Mouse (Mus musculus) testis, adult 10 weeks (tissue): ENCODE results near the gene Izumo4. TPM values are rescaled to one million over a fixed set of nuclear protein-coding genes. Genes with fewer than 3 reads are reported as not detected.

Experiments used
- polyA plus RNA-seq: library from polyadenylated mRNA; stranded (reverse); fragments of 350-450 nt; fragmentation: Illumina TruSeq; extraction: RNeasy Lipid Tissue Mini Kit (QIAGEN cat#74804); gene quantifications from one replicate; pipeline ENCODE4 v1.2.3, GENCODE M21; 2014; ENCODE audit warnings: low read depth, low replicate concordance

Izumo4 gene
- 20.6 TPM for polyA plus RNA-seq

GRCm38 (mm10) chr10:80701721-80702535 is at the start of gene Izumo4, which contains the start of gene Mob3a:
Izumo4 (plus strand) TSS chr10:80702184.
Mob3a (minus strand) TSS chr10:80701977.

GRCm38 (mm10) chr10:80656863-80657623 is 44.9 kb upstream of the Izumo4 start, which contains the start of gene Btbd2:
Btbd2 (minus strand) TSS chr10:80657071.

GRCm38 (mm10) chr10:80677942-80678436 is 24.0 kb upstream of the Izumo4 start, which contains the start of gene Mknk2:
Mknk2 (minus strand) TSS chr10:80678112.

GRCm38 (mm10) chr10:80742180-80742978 is 40.4 kb downstream of the Izumo4 start, which contains the start of gene Ap3d1:
Ap3d1 (minus strand) TSS chr10:80742264.

GRCm38 (mm10) chr10:80754594-80755290 is 52.8 kb downstream of the Izumo4 start, which contains the start of gene Dot1l:
Dot1l (plus strand) TSS chr10:80755206.

Other genes with a start within 250 kb of the Izumo4 start
- gene Onecut3, start 207.3 kb upstream of the Izumo4 start, polyA plus RNA-seq = not detected
- 218 TPM for gene Atp8b3, start 163.1 kb upstream of the Izumo4 start, polyA plus RNA-seq
- 1.9 TPM for gene Rexo1, start 140.6 kb upstream of the Izumo4 start, polyA plus RNA-seq
- 1.7 TPM for gene Klf16, start 124.9 kb upstream of the Izumo4 start, polyA plus RNA-seq
- not detected for gene Abhd17a, start 111.8 kb upstream of the Izumo4 start, polyA plus RNA-seq
- gene Scamp4, start 99.3 kb upstream of the Izumo4 start, polyA plus RNA-seq = 0.88 TPM
- gene Adat3, start 99.3 kb upstream of the Izumo4 start, polyA plus RNA-seq = not detected
- gene Gm49322, start 96.2 kb upstream of the Izumo4 start, polyA plus RNA-seq = not detected
- 6.7 TPM for gene Csnk1g2, start 79.3 kb upstream of the Izumo4 start, polyA plus RNA-seq
- 0.13 TPM for gene Btbd2, start 45.1 kb upstream of the Izumo4 start, polyA plus RNA-seq
- gene Mknk2, start 24.1 kb upstream of the Izumo4 start, polyA plus RNA-seq = 1.7 TPM
- gene Mob3a, start 207 bp upstream of the Izumo4 start, polyA plus RNA-seq = 2.6 TPM
- 18.3 TPM for gene Ap3d1, start 40.1 kb downstream of the Izumo4 start, polyA plus RNA-seq
- gene Dot1l, start 53.0 kb downstream of the Izumo4 start, polyA plus RNA-seq = 7.6 TPM
- 5.3 TPM for gene Sf3a2, start 96.0 kb downstream of the Izumo4 start, polyA plus RNA-seq
- gene Plekhj1, start 96.4 kb downstream of the Izumo4 start, polyA plus RNA-seq = 3.8 TPM
- gene Amh, start 103.1 kb downstream of the Izumo4 start, polyA plus RNA-seq = not detected
- not detected for gene Jsrp1, start 111.3 kb downstream of the Izumo4 start, polyA plus RNA-seq
- 30.7 TPM for gene Oaz1, start 124.5 kb downstream of the Izumo4 start, polyA plus RNA-seq
- gene Lingo3, start 141.9 kb downstream of the Izumo4 start, polyA plus RNA-seq = 0.06 TPM
- gene Lsm7, start 153.0 kb downstream of the Izumo4 start, polyA plus RNA-seq = 2.3 TPM
- gene Sppl2b, start 153.1 kb downstream of the Izumo4 start, polyA plus RNA-seq = 1.7 TPM
- not detected for gene Tmprss9, start 169.7 kb downstream of the Izumo4 start, polyA plus RNA-seq
- gene Timm13, start 198.8 kb downstream of the Izumo4 start, polyA plus RNA-seq = not detected
- 1.6 TPM for gene Lmnb2, start 216.1 kb downstream of the Izumo4 start, polyA plus RNA-seq
- gene Gadd45b, start 227.9 kb downstream of the Izumo4 start, polyA plus RNA-seq = 3.8 TPM